Mouse (Mus musculus) spleen, adult 2 months (tissue): ENCODE measurements at regions not wholly inside any gene's neighbourhood (a gene's known extent, or its start where the extent isn't known, plus 50 kb on each side); places are given as distances from the start of the nearest gene placed in this dataset.

Source experiments
- CTCF ChIP-seq: fragments of 200-500 bp; IDR thresholded peaks from 2 replicates; pipeline ENCODE4 v1.5.1; 2011; ENCODE audit warnings: mild to moderate bottlenecking, inconsistent platforms; ENCODE audit not compliant: insufficient read depth, insufficient read length, insufficient replicate concordance; ENCODE audit errors: extremely low read depth
- POLR2A ChIP-seq: fragments of 200-500 bp; IDR thresholded peaks from 2 replicates; pipeline ENCODE4 v1.6.1; 2011; ENCODE audit warnings: low read depth, low read length, inconsistent platforms

DNA sequence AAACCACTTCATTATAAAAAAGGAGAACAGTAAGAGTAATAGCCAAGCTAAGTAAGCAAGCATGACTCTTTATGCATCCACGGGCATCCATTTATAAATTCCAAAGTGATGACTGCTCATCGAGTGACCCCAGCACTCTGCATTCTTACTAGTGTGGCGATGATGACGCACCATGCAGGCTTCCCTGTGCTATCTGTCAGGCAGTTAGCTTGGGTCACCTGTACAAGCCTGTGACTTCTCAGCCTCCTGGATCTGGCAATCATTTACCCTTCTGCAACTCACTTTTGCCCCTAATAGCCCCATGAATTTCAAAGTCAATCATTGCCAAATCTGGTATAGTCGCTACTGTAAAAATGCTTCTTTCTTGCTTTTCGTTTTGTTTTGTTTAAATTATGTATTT is 237.3 kb downstream of the Klf5 start:
- no peak for TF ChIP-seq CTCF
- no peak for TF ChIP-seq POLR2A
